Mouse (Mus musculus): Measurements from ENCODE around the gene Slc4a7. TPM values are rescaled to one million over a fixed set of nuclear protein-coding genes. Genes with fewer than 3 reads are reported as not detected.

Gene Slc4a7
- 7.3 TPM for polyA plus RNA-seq (2014; fragmentation: Illumina TruSeq; extraction: RNeasy Lipid Tissue Mini Kit (QIAGEN cat#74804); ENCODE audit: low read depth, low replicate concordance)

DNA sequence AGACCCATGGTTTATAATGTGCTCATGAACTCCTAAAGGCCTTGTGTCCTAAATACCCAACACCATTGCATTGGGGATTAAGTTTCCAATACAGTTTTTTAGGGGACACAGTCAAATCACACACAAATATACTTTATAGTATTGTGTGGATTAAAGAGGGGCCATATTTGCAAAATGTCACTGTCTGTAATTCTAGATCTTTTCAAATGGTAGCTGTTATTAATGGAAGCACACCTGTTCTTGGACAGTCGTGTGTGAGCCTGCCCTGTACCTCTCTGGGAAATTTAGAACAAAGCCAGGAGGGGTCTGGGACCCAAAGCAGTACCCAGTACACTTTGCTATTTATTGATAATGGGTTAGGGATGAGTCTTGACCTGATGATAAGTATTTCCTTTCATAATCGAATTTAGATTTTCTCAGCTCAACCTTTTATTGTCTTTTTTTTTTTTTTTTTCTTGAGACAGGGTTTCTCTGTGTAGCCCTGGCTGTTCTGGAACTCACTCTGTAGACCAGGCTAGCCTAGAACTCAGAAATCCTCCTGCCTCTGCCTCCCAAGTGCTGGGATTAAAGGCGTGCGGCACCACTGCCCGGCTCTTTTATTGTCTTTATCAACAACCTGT, at the start of gene Slc4a7:
Gene Slc4a7 (plus strand): TSS at position 570 of the 620 bp plus-strand sequence.

GRCm38 (mm10) chr14:14803115-14803514, 101.0 kb downstream of the Slc4a7 start, which contains the start of gene Nek10:
Gene Nek10, plus strand, starts transcription at chr14:14803415.

Other genes with a start within 250 kb of the Slc4a7 start
- gene Nek10, start 101.1 kb downstream of the Slc4a7 start, polyA plus RNA-seq (2014; fragmentation: Illumina TruSeq; extraction: RNeasy Lipid Tissue Mini Kit (QIAGEN cat#74804); ENCODE audit: low read depth, low replicate concordance), result not detected